Mouse (Mus musculus): Measurements from ENCODE around the gene Slc36a2.

GRCm38 (mm10) chr11:55133204-55133603 lies 51.7 kb downstream of the Slc36a2 start:
- TF ChIP-seq CTCF (IDR thresholded peaks at IDR 0.05; ENCODE audit: extremely low read depth, insufficient read depth, low read length) (no peak), POLR2A (IDR thresholded peaks at IDR 0.05; ENCODE audit: extremely low read depth, insufficient read depth, low read length) (no peak)
